Mouse (Mus musculus): ENCODE results near the gene Hspb3.

DNA sequence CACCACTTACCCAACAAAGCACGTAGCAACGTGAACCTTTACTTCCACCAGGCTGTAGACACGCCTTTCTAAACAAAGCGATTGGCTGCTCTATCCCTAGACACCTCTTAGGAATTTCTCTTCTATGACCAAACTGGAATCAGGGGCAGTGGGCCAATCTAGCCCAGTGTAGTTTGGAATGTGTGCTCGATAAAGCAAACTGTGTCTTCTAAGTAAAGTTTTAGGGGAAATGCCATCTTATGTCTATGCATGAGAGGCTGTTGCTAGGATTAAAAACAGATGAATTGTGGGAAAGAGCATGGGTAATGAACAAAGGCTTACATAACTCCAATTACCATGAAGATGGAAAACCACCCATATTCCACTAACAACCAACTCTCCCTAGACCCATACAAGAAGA lies 19.3 kb upstream of the Hspb3 start:
- no peak for TF ChIP-seq CTCF (IDR thresholded peaks at IDR 0.05; ENCODE audit: low read depth, low read length)
- no peak for TF ChIP-seq POLR2A (IDR thresholded peaks at IDR 0.05; ENCODE audit: borderline replicate concordance, low read depth, low read length)

All from bone marrow macrophage, adult 2 months (primary cell).